Mouse (Mus musculus) lung, adult 2 months (tissue): Measurements from ENCODE around the gene Tas2r135.

ENCODE experiments used
- CTCF ChIP-seq: fragments of 200-500 bp; IDR thresholded peaks from 2 replicates; pipeline ENCODE4 v1.5.1; 2011; ENCODE audit warnings: mild to moderate bottlenecking, low read length, control low read depth; ENCODE audit not compliant: insufficient read depth
- POLR2A ChIP-seq: fragments of 200-500 bp; IDR thresholded peaks from 2 replicates; pipeline ENCODE4 v1.6.1; 2011; ENCODE audit warnings: low read depth, mild to moderate bottlenecking, control low read depth, low read length, borderline replicate concordance; ENCODE audit errors: extremely low read depth

- TF ChIP-seq CTCF (no peak), POLR2A (no peak)
Measured at GRCm38 (mm10) chr6:42362974-42363373, 42.3 kb upstream of the Tas2r135 start.
